Mouse (Mus musculus): ENCODE data around the gene Dppa5a. TPM values are rescaled to one million over a fixed set of nuclear protein-coding genes. Genes with fewer than 3 reads are reported as not detected.
A peak's percentile ranks its signal among the peaks of the same experiment; 100 is the strongest.

The Dppa5a gene
- polyA plus RNA-seq, 1 experiment from 2014 or later = not detected

- no peaks in the 10 kb centered on the region for H3K9me3 ChIP-seq (ENCODE audit: control insufficient read depth, low read length)
- ATAC-seq (ENCODE audit: insufficient number of reproducible peaks, low FRiP score, low TSS enrichment, low read depth) (no peak), DNase-seq (ENCODE audit: low spot score) (no peak)
- H3K4me2 ChIP-seq (ENCODE audit: low read depth, severe bottlenecking) = no peak overlapping the region
- no peaks in the 10 kb centered on the region for H3K36me3 ChIP-seq (ENCODE audit: control insufficient read depth, insufficient read depth, low read length)
- H3K4me1 ChIP-seq (ENCODE audit: control insufficient read depth, insufficient read depth, low read length) = no peaks in the 10 kb centered on the region
- H3K27ac ChIP-seq (replicated peaks; ENCODE audit: low read depth, low read length) = no peak overlapping the region
- H3K9ac ChIP-seq (ENCODE audit: low read length) = no peak overlapping the region
- H3K27me3 ChIP-seq (ENCODE audit: control insufficient read depth, insufficient read depth, low read length) = peaks cover 14% of the 10 kb centered on the region
- H3K4me3 ChIP-seq (ENCODE audit: low read depth, low read length) = no peak overlapping the region
- 49% methylated on average over 5 of the region's 5 CpGs for WGBS
Measured at GRCm38 (mm10) chr9:78389981-78390380, 22.0 kb upstream of the Dppa5a start.

DNA sequence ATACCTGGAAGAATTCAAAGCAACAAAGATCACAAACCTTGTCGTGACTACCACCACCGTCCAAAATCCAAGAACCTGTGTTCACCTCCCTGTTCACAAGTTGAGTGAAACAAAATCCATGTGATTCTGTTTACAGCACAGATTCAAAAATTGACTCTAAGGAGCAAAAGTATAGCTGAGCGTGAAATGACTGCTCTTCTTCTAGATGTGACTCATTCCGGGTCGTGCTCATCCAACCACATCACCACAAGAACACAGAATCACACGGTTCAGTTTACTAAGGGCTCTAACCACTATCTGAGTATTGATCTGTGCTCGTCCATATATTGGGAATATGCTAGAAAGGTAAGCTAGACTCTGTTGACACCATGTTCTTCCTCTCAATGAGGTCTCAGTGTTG lies 19.0 kb upstream of the Dppa5a start:
- H3K27ac ChIP-seq (replicated peaks; ENCODE audit: low read depth, low read length) = no peak overlapping the region
- no peaks in the 10 kb centered on the region for H3K9me3 ChIP-seq (ENCODE audit: control insufficient read depth, low read length)
- WGBS = 86% methylated on average over 7 of the region's 7 CpGs
- H3K27me3 ChIP-seq (ENCODE audit: control insufficient read depth, insufficient read depth, low read length) = no peaks in the 10 kb centered on the region
- H3K9ac ChIP-seq (ENCODE audit: low read length) = no peak overlapping the region
- ATAC-seq (ENCODE audit: insufficient number of reproducible peaks, low FRiP score, low TSS enrichment, low read depth) (no peak), DNase-seq (ENCODE audit: low spot score) (no peak)
- no peaks in the 10 kb centered on the region for H3K36me3 ChIP-seq (ENCODE audit: control insufficient read depth, insufficient read depth, low read length)
- no peak overlapping the region for H3K4me2 ChIP-seq (ENCODE audit: low read depth, severe bottlenecking)
- no peak overlapping the region for H3K4me3 ChIP-seq (ENCODE audit: low read depth, low read length)
- H3K4me1 ChIP-seq (ENCODE audit: control insufficient read depth, insufficient read depth, low read length) = no peaks in the 10 kb centered on the region

DNA sequence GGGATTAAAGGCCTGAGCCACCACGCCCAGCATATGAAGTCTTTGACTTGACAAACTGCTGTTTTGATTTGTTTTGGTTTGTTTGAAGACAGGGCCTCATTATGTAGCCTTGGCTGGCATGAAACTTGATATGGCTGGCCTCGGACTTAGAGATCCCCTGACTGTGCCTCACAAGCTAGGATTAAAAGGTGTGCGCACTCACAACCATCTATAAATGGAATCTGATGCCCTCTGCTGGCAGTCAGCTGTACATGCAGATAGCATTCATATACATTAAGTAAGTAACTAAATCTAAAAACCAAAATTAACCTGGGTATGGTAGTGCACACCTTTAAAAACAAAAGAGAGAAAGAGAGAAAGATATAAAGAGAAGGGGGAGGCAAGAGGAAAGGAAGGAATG lies 17.9 kb upstream of the Dppa5a start:
- 45% methylated on average over 3 of the region's 3 CpGs for WGBS
- Histone ChIP-seq H3K27me3 (ENCODE audit: control insufficient read depth, insufficient read depth, low read length) (no peaks in the 10 kb centered on the region), H3K4me2 (ENCODE audit: low read depth, severe bottlenecking) (no peak overlapping the region), H3K4me3 (ENCODE audit: low read depth, low read length) (no peak overlapping the region), H3K27ac (replicated peaks; ENCODE audit: low read depth, low read length) (no peak overlapping the region), H3K9ac (ENCODE audit: low read length) (no peak overlapping the region), H3K36me3 (ENCODE audit: control insufficient read depth, insufficient read depth, low read length) (no peaks in the 10 kb centered on the region), H3K9me3 (ENCODE audit: control insufficient read depth, low read length) (no peaks in the 10 kb centered on the region), H3K4me1 (ENCODE audit: control insufficient read depth, insufficient read depth, low read length) (no peaks in the 10 kb centered on the region)
- ATAC-seq (ENCODE audit: insufficient number of reproducible peaks, low FRiP score, low TSS enrichment, low read depth) = no peak
- no peak for DNase-seq (ENCODE audit: low spot score)

- peak within 1 kb of the TSS; percentile 47 for H3K9ac ChIP-seq (ENCODE audit: low read length)
- no peaks in the 10 kb centered on the region for H3K9me3 ChIP-seq (ENCODE audit: control insufficient read depth, low read length)
- H3K4me1 ChIP-seq (ENCODE audit: control insufficient read depth, insufficient read depth, low read length) = peaks cover 3% of the 10 kb centered on the region; the same call in 1 of the 2 replicates
- 4% methylated on average over 22 of the region's 23 CpGs for WGBS
- peak; percentile 55 for ATAC-seq (ENCODE audit: insufficient number of reproducible peaks, low FRiP score, low TSS enrichment, low read depth)
- H3K27ac ChIP-seq (replicated peaks; ENCODE audit: low read depth, low read length) = no peak within 1 kb of the TSS
- no peaks in the 10 kb centered on the region for H3K27me3 ChIP-seq (ENCODE audit: control insufficient read depth, insufficient read depth, low read length)
- peak; percentile 57 for DNase-seq (ENCODE audit: low spot score)
- peak within 1 kb of the TSS; percentile 65 for H3K4me2 ChIP-seq (ENCODE audit: low read depth, severe bottlenecking)
- H3K36me3 ChIP-seq (ENCODE audit: control insufficient read depth, insufficient read depth, low read length) = no peaks in the 10 kb centered on the region
- H3K4me3 ChIP-seq (ENCODE audit: low read depth, low read length) = peak within 1 kb of the TSS; percentile 27
Measured at GRCm38 (mm10) chr9:78378113-78378785, 10.3 kb upstream of the Dppa5a start, which contains the start of gene Ooep. Ooep (minus strand) TSS chr9:78378725.

DNA sequence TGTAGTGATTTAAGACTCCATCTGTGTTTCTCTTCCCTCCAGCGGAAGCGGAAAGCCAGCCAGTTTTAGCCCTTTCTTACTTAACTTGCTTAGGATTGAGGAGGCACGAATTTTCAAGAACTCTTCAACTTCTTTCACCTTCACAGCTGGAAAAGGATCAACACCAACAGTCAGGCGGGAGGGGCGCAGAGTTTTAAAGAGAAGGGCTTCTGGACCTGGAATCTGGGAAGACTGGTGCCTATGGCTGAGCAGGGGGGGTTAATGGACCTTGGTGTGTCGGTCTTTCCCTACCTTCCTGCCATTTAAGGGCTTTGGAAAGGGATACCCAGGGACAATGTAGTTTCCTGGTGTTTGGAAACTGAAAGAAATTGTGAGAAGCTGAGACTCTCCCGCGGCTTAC lies 9.6 kb upstream of the Dppa5a start:
- Histone ChIP-seq H3K27ac (replicated peaks; ENCODE audit: low read depth, low read length) (no peak overlapping the region), H3K9me3 (ENCODE audit: control insufficient read depth, low read length) (no peaks in the 10 kb centered on the region), H3K36me3 (ENCODE audit: control insufficient read depth, insufficient read depth, low read length) (no peaks in the 10 kb centered on the region), H3K4me3 (ENCODE audit: low read depth, low read length) (no peak overlapping the region; the same call in 1 of the 2 replicates), H3K9ac (ENCODE audit: low read length) (no peak overlapping the region), H3K4me1 (ENCODE audit: control insufficient read depth, insufficient read depth, low read length) (peaks cover 3% of the 10 kb centered on the region; the same call in 1 of the 2 replicates), H3K27me3 (ENCODE audit: control insufficient read depth, insufficient read depth, low read length) (no peaks in the 10 kb centered on the region), H3K4me2 (ENCODE audit: low read depth, severe bottlenecking) (peak overlapping the region; percentile 65; the same call in 1 of the 2 replicates)
- WGBS = 38% methylated on average over 8 of the region's 8 CpGs
- peak; percentile 22 for DNase-seq (ENCODE audit: low spot score)
- no peak for ATAC-seq (ENCODE audit: insufficient number of reproducible peaks, low FRiP score, low TSS enrichment, low read depth)

DNA sequence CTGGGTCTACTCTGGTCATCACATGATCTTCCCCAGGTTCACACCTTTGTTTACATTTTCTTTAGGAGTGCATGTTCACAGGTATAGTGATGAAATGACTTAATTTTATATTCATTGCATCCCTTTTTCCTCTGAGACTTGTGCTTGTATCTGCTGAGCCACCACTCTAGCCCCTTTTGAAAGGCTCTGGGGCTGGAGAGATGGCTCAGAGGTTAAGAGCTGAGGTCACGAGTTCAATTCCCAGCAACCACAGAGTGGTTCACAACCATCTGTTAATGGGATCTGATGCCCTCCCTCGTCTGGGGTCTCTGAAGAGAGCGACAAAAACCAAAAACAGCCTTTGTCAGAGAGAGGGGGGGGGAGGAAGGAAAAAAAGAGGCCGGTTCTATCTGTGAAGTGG lies 7.5 kb upstream of the Dppa5a start:
- H3K9me3 ChIP-seq (ENCODE audit: control insufficient read depth, low read length) = no peaks in the 10 kb centered on the region
- no peaks in the 10 kb centered on the region for H3K36me3 ChIP-seq (ENCODE audit: control insufficient read depth, insufficient read depth, low read length)
- no peak for ATAC-seq (ENCODE audit: insufficient number of reproducible peaks, low FRiP score, low TSS enrichment, low read depth)
- no peak for DNase-seq (ENCODE audit: low spot score)
- H3K4me3 ChIP-seq (ENCODE audit: low read depth, low read length) = no peak overlapping the region
- no peak overlapping the region for H3K4me2 ChIP-seq (ENCODE audit: low read depth, severe bottlenecking)
- H3K4me1 ChIP-seq (ENCODE audit: control insufficient read depth, insufficient read depth, low read length) = peaks cover 3% of the 10 kb centered on the region; the same call in 1 of the 2 replicates
- no peak overlapping the region for H3K9ac ChIP-seq (ENCODE audit: low read length)
- no peaks in the 10 kb centered on the region for H3K27me3 ChIP-seq (ENCODE audit: control insufficient read depth, insufficient read depth, low read length)
- H3K27ac ChIP-seq (replicated peaks; ENCODE audit: low read depth, low read length) = no peak overlapping the region
- 59% methylated on average over 4 of the region's 4 CpGs for WGBS

- Histone ChIP-seq H3K4me1 (ENCODE audit: control insufficient read depth, insufficient read depth, low read length) (peaks cover 3% of the 10 kb centered on the region; the same call in 1 of the 2 replicates), H3K4me2 (ENCODE audit: low read depth, severe bottlenecking) (no peak overlapping the region), H3K9ac (ENCODE audit: low read length) (no peak overlapping the region), H3K9me3 (ENCODE audit: control insufficient read depth, low read length) (no peaks in the 10 kb centered on the region), H3K36me3 (ENCODE audit: control insufficient read depth, insufficient read depth, low read length) (no peaks in the 10 kb centered on the region), H3K27me3 (ENCODE audit: control insufficient read depth, insufficient read depth, low read length) (no peaks in the 10 kb centered on the region), H3K27ac (replicated peaks; ENCODE audit: low read depth, low read length) (no peak overlapping the region), H3K4me3 (ENCODE audit: low read depth, low read length) (no peak overlapping the region)
- no peak for ATAC-seq (ENCODE audit: insufficient number of reproducible peaks, low FRiP score, low TSS enrichment, low read depth)
- 85% methylated on average over 1 of the region's 1 CpGs for WGBS
- DNase-seq (ENCODE audit: low spot score) = no peak
Measured at GRCm38 (mm10) chr9:78374885-78375389, 7.0 kb upstream of the Dppa5a start.

DNA sequence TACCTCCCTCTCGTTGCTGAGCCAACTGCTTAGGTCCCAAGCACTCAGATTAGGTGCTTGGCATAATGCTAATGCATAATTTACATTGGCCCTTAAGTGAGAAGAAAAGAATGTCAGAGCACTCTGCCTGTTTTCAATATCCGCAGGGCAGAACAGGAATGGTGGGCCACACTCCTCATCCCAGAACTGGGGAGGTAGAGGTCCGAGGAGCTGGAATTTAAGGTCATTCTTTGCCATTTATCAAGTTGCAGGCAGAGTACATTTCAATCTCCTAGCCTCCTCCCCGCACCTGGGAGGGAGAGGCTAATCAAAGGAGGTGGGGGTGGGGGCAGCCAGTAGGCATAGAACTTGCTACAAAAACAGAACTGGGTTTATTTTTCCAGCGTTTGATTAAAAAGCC lies 6.4 kb upstream of the Dppa5a start:
- no peak overlapping the region for H3K9ac ChIP-seq (ENCODE audit: low read length)
- no peak for ATAC-seq (ENCODE audit: insufficient number of reproducible peaks, low FRiP score, low TSS enrichment, low read depth)
- no peak overlapping the region for H3K4me3 ChIP-seq (ENCODE audit: low read depth, low read length)
- 38% methylated on average over 5 of the region's 5 CpGs for WGBS
- H3K36me3 ChIP-seq (ENCODE audit: control insufficient read depth, insufficient read depth, low read length) = no peaks in the 10 kb centered on the region
- no peaks in the 10 kb centered on the region for H3K9me3 ChIP-seq (ENCODE audit: control insufficient read depth, low read length)
- no peak overlapping the region for H3K4me2 ChIP-seq (ENCODE audit: low read depth, severe bottlenecking)
- peaks cover 3% of the 10 kb centered on the region; the same call in 1 of the 2 replicates for H3K4me1 ChIP-seq (ENCODE audit: control insufficient read depth, insufficient read depth, low read length)
- no peak for DNase-seq (ENCODE audit: low spot score)
- no peaks in the 10 kb centered on the region for H3K27me3 ChIP-seq (ENCODE audit: control insufficient read depth, insufficient read depth, low read length)
- H3K27ac ChIP-seq (replicated peaks; ENCODE audit: low read depth, low read length) = no peak overlapping the region
